Mouse (Mus musculus) heart, embryonic 15.5 days (tissue): ENCODE data around the gene Dyrk1a. TPM values are rescaled to one million over a fixed set of nuclear protein-coding genes. Genes with fewer than 3 reads are reported as not detected.

Experiments
- ATAC-seq: fragments of 200-750 bp; cut with Nextera tagmentation; replicated peaks from 2 replicates; pipeline ENCODE4 v1.8.0; 2017; ENCODE audit warnings: low read depth, moderate TSS enrichment; ENCODE audit not compliant: insufficient number of reproducible peaks, insufficient read depth, low FRiP score
- H3K27ac ChIP-seq: fragments of 300-500 bp; sonication (generic); 2 replicates; pipeline ENCODE4 v1.5.1; 2015; ENCODE audit warnings: mild to moderate bottlenecking, inconsistent platforms
- H3K27me3 ChIP-seq: fragments of 300-500 bp; sonication (generic); 2 replicates; pipeline ENCODE4 v1.6.1; 2015; ENCODE audit warnings: inconsistent platforms
- H3K36me3 ChIP-seq: fragments of 300-500 bp; sonication (generic); 2 replicates; pipeline ENCODE4 v1.6.1; 2015; ENCODE audit warnings: mild to moderate bottlenecking, inconsistent platforms
- H3K4me1 ChIP-seq: fragments of 300-500 bp; sonication (generic); replicated peaks from 2 replicates; pipeline ENCODE4 v1.6.1; 2015; ENCODE audit warnings: inconsistent platforms
- H3K4me2 ChIP-seq: fragments of 300-500 bp; sonication (generic); 2 replicates; pipeline ENCODE4 v1.6.1; 2015; ENCODE audit warnings: inconsistent platforms, mild to moderate bottlenecking, moderate library complexity
- H3K4me3 ChIP-seq: fragments of 300-500 bp; sonication (generic); 2 replicates; pipeline ENCODE4 v1.5.1; 2015; ENCODE audit warnings: mild to moderate bottlenecking, inconsistent platforms
- H3K9ac ChIP-seq: fragments of 300-500 bp; sonication (generic); 2 replicates; pipeline ENCODE4 v1.6.1; 2015; ENCODE audit warnings: mild to moderate bottlenecking, inconsistent platforms
- H3K9me3 ChIP-seq: fragments of 300-500 bp; sonication (generic); replicated peaks from 2 replicates; pipeline ENCODE4 v1.6.1; 2016; ENCODE audit warnings: inconsistent platforms
- WGBS: fragments of 180-500 bp; shearing (Covaris S2); methylation state at CpG from one replicate; pipeline ENCODE4 v1.1.7; 2015; ENCODE audit warnings: mixed read lengths; 5-methylcytosine and 5-hydroxymethylcytosine counted together
- polyA plus RNA-seq: library from polyadenylated mRNA; unstranded; fragments of >200 nt; fragmentation: Nextera tagmentation; extraction: Ambion mirVana; gene quantifications from 2 replicates; pipeline ENCODE4 v1.2.1, GENCODE M21; 2015

Dyrk1a gene
- polyA plus RNA-seq, 1 experiment from 2014 or later: 7.1 TPM

- ATAC-seq: no peak
- peak overlapping the region; percentile 31; the same call in 1 of the 2 replicates for H3K9ac ChIP-seq
- no peaks in the 10 kb centered on the region for H3K9me3 ChIP-seq
- H3K4me1 ChIP-seq: peaks cover 46% of the 10 kb centered on the region
- H3K27ac ChIP-seq: peak overlapping the region; percentile 99
- no peaks in the 10 kb centered on the region for H3K27me3 ChIP-seq
- no peak overlapping the region for H3K4me3 ChIP-seq
- H3K4me2 ChIP-seq: peak overlapping the region; percentile 77; the same call in 1 of the 2 replicates
- no peaks in the 10 kb centered on the region for H3K36me3 ChIP-seq
- WGBS: 61% methylated on average over 7 of the region's 7 CpGs
These were observed 150.8 kb downstream of the Dyrk1a start for GRCm38 (mm10) chr16:94720476-94721153.

GRCm38 (mm10) chr16:94721549-94722006 lies 151.8 kb downstream of the Dyrk1a start:
- Histone ChIP-seq H3K27me3 (no peaks in the 10 kb centered on the region), H3K4me2 (peak overlapping the region; percentile 77), H3K4me1 (peaks cover 46% of the 10 kb centered on the region), H3K36me3 (no peaks in the 10 kb centered on the region), H3K4me3 (peak overlapping the region; percentile 48), H3K9ac (peak overlapping the region; percentile 61; the same call in 1 of the 2 replicates), H3K27ac (peak overlapping the region; percentile 99), H3K9me3 (no peaks in the 10 kb centered on the region)
- 26% methylated on average over 10 of the region's 10 CpGs for WGBS
- ATAC-seq: peak; percentile 85

- H3K4me3 ChIP-seq: peak overlapping the region; percentile 48
- H3K4me1 ChIP-seq: peaks cover 46% of the 10 kb centered on the region
- peak overlapping the region; percentile 61 for H3K9ac ChIP-seq
- H3K27ac ChIP-seq: peak overlapping the region; percentile 99
- no peak for ATAC-seq
- 64% methylated on average over 12 of the region's 12 CpGs for WGBS
- peak overlapping the region; percentile 77 for H3K4me2 ChIP-seq
- no peaks in the 10 kb centered on the region for H3K9me3 ChIP-seq
- no peaks in the 10 kb centered on the region for H3K27me3 ChIP-seq
- H3K36me3 ChIP-seq: 0 out of 2 replicates have a peak, but pooled peaks cover 2% of the 10 kb centered on the region
These were observed 153.1 kb downstream of the Dyrk1a start for GRCm38 (mm10) chr16:94722936-94723335.

- peak overlapping the region; percentile 53 for H3K9ac ChIP-seq
- ATAC-seq: peak; percentile 60
- peaks cover 9% of the 10 kb centered on the region for H3K36me3 ChIP-seq
- H3K9me3 ChIP-seq: 0 out of 2 replicates have a peak, but pooled peaks cover 3% of the 10 kb centered on the region
- H3K27ac ChIP-seq: peak overlapping the region; percentile 99
- no peaks in the 10 kb centered on the region for H3K27me3 ChIP-seq
- WGBS: under 1% methylated on average over 23 of the region's 23 CpGs
- peak overlapping the region; percentile 77 for H3K4me2 ChIP-seq
- peaks cover 35% of the 10 kb centered on the region for H3K4me1 ChIP-seq
- H3K4me3 ChIP-seq: peak overlapping the region; percentile 54
These were observed 154.3 kb downstream of the Dyrk1a start for GRCm38 (mm10) chr16:94724061-94724596.

- no peak for ATAC-seq
- Histone ChIP-seq H3K27ac (peak overlapping the region; percentile 99), H3K36me3 (peaks cover 10% of the 10 kb centered on the region), H3K27me3 (no peaks in the 10 kb centered on the region), H3K4me2 (peak overlapping the region; percentile 77), H3K4me1 (peaks cover 29% of the 10 kb centered on the region), H3K9me3 (0 out of 2 replicates have a peak, but pooled peaks cover 4% of the 10 kb centered on the region), H3K9ac (peak overlapping the region; percentile 53), H3K4me3 (peak overlapping the region; percentile 54)
- WGBS: 4% methylated on average over 18 of the region's 18 CpGs
These were observed 155.0 kb downstream of the Dyrk1a start for GRCm38 (mm10) chr16:94724747-94725211.

GRCm38 (mm10) chr16:94729236-94729635 lies 159.4 kb downstream of the Dyrk1a start:
- no peaks in the 10 kb centered on the region for H3K27me3 ChIP-seq
- peaks cover 10% of the 10 kb centered on the region for H3K36me3 ChIP-seq
- H3K9me3 ChIP-seq: 0 out of 2 replicates have a peak, but pooled peaks cover 4% of the 10 kb centered on the region
- no peak for ATAC-seq
- H3K4me1 ChIP-seq: peaks cover 20% of the 10 kb centered on the region
- no peak overlapping the region for H3K4me2 ChIP-seq
- H3K27ac ChIP-seq: no peak overlapping the region
- H3K9ac ChIP-seq: no peak overlapping the region
- no peak overlapping the region for H3K4me3 ChIP-seq
- 87% methylated on average over 6 of the region's 6 CpGs for WGBS

GRCm38 (mm10) chr16:94731027-94731426 lies 161.2 kb downstream of the Dyrk1a start:
- WGBS: 59% methylated on average over 12 of the region's 12 CpGs
- Histone ChIP-seq H3K27me3 (no peaks in the 10 kb centered on the region), H3K9ac (no peak overlapping the region), H3K4me2 (no peak overlapping the region), H3K9me3 (0 out of 2 replicates have a peak, but pooled peaks cover 4% of the 10 kb centered on the region), H3K27ac (no peak overlapping the region), H3K36me3 (peaks cover 10% of the 10 kb centered on the region), H3K4me3 (no peak overlapping the region), H3K4me1 (peaks cover 14% of the 10 kb centered on the region)
- no peak for ATAC-seq

- Histone ChIP-seq H3K9ac (no peak overlapping the region), H3K36me3 (no peaks in the 10 kb centered on the region; the same call in 1 of the 2 replicates), H3K4me2 (no peak overlapping the region), H3K4me3 (no peak overlapping the region), H3K4me1 (peaks cover 26% of the 10 kb centered on the region), H3K9me3 (no peaks in the 10 kb centered on the region), H3K27ac (no peak overlapping the region), H3K27me3 (no peaks in the 10 kb centered on the region)
- WGBS: 62% methylated on average over 3 of the region's 3 CpGs
- no peak for ATAC-seq
These were observed 165.7 kb downstream of the Dyrk1a start for GRCm38 (mm10) chr16:94735472-94735871.

- Histone ChIP-seq H3K4me2 (no peak overlapping the region), H3K4me3 (no peak overlapping the region), H3K36me3 (no peaks in the 10 kb centered on the region; the same call in 1 of the 2 replicates), H3K9ac (no peak overlapping the region), H3K9me3 (no peaks in the 10 kb centered on the region), H3K27me3 (no peaks in the 10 kb centered on the region), H3K27ac (peak overlapping the region; percentile 43; the same call in 1 of the 2 replicates), H3K4me1 (peaks cover 22% of the 10 kb centered on the region)
- WGBS: 53% methylated on average over 8 of the region's 8 CpGs
- no peak; the same call in 1 of the 2 replicates for ATAC-seq
These were observed 166.9 kb downstream of the Dyrk1a start for GRCm38 (mm10) chr16:94736462-94737358.

- Histone ChIP-seq H3K9me3 (no peaks in the 10 kb centered on the region), H3K9ac (no peak overlapping the region), H3K4me1 (peaks cover 22% of the 10 kb centered on the region), H3K4me3 (no peak overlapping the region), H3K36me3 (no peaks in the 10 kb centered on the region; the same call in 1 of the 2 replicates), H3K27ac (peak overlapping the region; percentile 43; the same call in 1 of the 2 replicates), H3K27me3 (no peaks in the 10 kb centered on the region), H3K4me2 (no peak overlapping the region)
- 75% methylated on average over 1 of the region's 1 CpGs for WGBS
- ATAC-seq: no peak
These were observed 167.5 kb downstream of the Dyrk1a start for GRCm38 (mm10) chr16:94737359-94737687.
